19 mouse cellular contexts compared by ENCODE assay signal in the genomic region with DNA sequence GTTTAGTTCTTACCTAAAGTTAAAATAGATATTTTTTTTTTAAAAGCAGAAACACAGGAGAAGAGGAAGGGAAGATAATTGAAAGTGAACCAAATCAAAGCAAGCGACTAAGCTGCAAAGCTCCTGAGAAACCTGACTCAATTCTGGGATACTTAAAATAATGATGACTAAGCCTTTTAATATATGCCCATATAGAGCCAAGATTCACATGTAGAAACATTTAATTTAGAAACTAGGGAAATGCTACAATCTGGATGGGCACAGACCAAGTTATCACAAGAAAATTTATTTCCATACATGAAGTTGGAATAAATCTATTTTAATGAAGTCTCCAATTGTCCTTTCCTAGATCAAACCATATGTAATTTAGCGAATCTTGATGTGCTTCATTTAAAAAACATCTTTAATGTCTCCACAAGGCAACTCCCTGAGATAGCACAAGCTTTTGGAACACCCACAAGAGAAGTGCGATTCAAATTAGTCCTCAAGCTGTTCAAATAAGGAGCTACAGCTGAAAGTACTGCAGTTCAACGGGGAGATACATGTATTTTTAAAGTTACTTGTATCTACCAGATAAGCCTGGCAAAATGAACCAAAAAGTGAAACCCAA.
DNase-seq lines count a peak whose midpoint lies in the region; ATAC-seq lines count a peak whose summit lies in the region.
"Had no signal": no experiment of that assay in that cellular context is flagged by ENCODE, and none has a peak within 500 bp of the region (broad histone marks: within the 10 kb centered on the region; RNA-seq: fewer than 3 reads in every experiment).

No protein-coding gene starts in this region.

- peak; percentile 67 to 72 for DNase-seq in frontal cortex, adult 2 months (ENCODE audit: extremely low spot score in 1 of 2, low spot score in 1 of 2)
- no peak for DNase-seq in frontal cortex, postnatal 25 days (ENCODE audit: low spot score in 2 of 2)
- peak; percentile 6 to 26 for DNase-seq in right cerebral cortex, adult 2 months (ENCODE audit: low spot score in 2 of 2)
- no peak for DNase-seq in right cerebral cortex, postnatal 4 days
- DNase-seq in frontal cortex, postnatal 36 days (ENCODE audit: low spot score in 2 of 2) = peak; percentile 6 to 63
- DNase-seq in telencephalon, adult 2 months (ENCODE audit: low read depth, low spot score) = peak; percentile 90
- no peak for DNase-seq in adrenal gland, adult 8-10 months
- DNase-seq: adrenal gland, adult 2 months; B cell, adult 2 months; cerebellum, adult 8-10 months; cerebellum, postnatal 36 days; embryo, embryonic 11 days; kidney, adult 8-10 months; kidney, postnatal 14 days; liver; lung, postnatal 36 days had no signal

- ATAC-seq in cerebellum, adult (ENCODE audit: insufficient number of reproducible peaks, low FRiP score, low TSS enrichment) = no peak
- ATAC-seq: hindbrain, embryonic 16.5 days; intestine, embryonic 15.5 days had no signal

Comparison
In these comparisons a context has a peak if more than half of its experiments do, and no peak if none do; other contexts are left out.
1. DNase-seq: peak in frontal cortex, adult 2 months (2 of 2), right cerebral cortex, adult 2 months (2 of 2), frontal cortex, postnatal 36 days (2 of 2) and telencephalon, adult 2 months (single experiment); none in frontal cortex, postnatal 25 days (0 of 2), right cerebral cortex, postnatal 4 days (single experiment) and adrenal gland, adult 8-10 months (single experiment).